Mouse (Mus musculus): ENCODE data around the gene Rnf167.

Gene Rnf167

DNA sequence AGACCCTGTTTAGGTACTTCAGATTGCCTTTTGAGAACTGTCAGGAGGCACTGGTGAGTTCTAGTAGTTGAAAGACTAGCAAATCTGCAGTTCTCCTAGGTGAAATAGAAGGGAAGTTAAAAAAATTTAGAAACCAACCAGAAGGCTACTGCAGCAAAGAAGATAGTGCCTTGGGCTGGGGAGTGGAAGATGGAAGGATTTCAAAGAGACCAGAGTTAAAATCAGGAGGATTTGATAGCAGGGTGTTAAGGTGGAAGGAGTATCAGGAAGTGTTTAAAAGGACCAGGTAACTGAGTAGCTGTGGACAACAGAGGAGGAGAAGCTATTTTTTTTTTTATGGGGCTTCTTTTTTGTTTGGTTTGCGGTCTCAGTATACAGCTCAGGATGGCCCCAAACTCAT is 9.3 kb upstream of the Rnf167 start:
- DNase-seq (ENCODE audit: low read depth, low spot score): no peak

GRCm38 (mm10) chr11:70638293-70638692 is 8.7 kb upstream of the Rnf167 start:
- no peak for DNase-seq (ENCODE audit: low read depth, low spot score)

DNA sequence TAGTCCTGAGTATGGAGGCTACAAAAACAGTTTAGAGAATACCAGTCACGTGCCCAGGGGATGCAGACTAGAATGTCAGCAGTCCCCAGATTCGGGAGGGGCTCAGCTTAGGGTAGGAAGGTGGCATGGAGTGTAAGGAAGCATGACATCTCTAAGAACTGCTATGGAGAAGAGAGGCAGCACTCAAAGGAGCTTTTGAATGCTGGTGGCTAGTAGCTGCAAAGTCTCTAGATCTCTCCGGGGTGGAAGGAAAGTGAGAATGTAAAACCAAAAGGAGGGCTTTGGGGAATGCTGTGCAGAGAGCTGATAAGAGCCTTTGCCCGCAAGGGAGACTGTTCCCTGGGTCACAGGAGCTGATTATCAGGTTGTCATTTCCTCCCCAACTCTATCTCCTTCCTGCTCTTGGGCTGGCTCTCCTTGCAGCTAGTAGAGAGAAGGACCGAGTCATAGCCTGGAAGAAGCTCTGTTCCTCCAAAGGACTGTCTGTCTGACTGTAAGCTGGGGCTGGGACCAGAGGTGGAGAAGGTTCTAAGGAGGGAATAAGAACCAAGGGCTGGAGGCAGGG is 8.2 kb upstream of the Rnf167 start, which contains the start of gene Gp1ba:
Gene Gp1ba (plus strand): TSS at position 409 of the 565 bp plus-strand sequence.
- no peak for DNase-seq (ENCODE audit: low read depth, low spot score)

DNA sequence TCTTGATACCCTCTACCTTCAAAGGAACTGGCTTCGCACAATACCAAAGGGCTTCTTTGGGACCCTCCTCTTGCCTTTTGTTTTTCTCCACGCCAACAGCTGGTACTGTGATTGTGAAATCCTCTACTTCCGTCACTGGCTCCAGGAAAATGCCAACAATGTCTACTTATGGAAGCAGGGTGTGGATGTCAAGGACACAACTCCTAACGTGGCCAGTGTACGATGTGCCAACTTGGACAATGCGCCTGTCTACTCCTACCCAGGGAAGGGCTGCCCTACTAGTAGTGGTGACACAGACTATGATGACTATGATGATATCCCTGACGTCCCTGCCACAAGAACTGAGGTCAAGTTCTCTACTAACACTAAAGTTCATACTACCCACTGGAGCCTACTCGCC is 7.1 kb upstream of the Rnf167 start:
- no peak for DNase-seq (ENCODE audit: low read depth, low spot score)

GRCm38 (mm10) chr11:70641241-70641640 is 5.8 kb upstream of the Rnf167 start:
- DNase-seq (ENCODE audit: low read depth, low spot score): no peak

DNA sequence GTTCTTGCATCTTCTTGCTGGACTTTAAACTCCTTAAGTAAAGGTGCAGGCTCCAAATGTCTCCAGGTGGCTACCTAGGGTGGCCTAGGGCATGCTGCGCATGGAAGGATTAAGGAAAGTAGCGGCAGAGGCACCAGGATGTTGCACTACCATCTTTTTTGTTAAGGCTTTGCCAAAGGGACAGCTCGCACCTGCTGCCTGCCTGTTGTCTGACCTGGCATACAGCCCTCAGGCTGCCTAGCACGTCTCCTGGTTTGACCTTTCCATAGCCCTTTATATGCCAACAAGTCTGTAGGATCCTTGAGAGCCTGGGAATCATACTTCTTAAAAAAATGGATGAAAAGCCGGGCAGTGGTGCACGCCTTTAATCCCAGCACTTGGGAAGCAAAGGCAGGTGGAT is 4.0 kb upstream of the Rnf167 start:
- no peak for DNase-seq (ENCODE audit: low read depth, low spot score)

DNA sequence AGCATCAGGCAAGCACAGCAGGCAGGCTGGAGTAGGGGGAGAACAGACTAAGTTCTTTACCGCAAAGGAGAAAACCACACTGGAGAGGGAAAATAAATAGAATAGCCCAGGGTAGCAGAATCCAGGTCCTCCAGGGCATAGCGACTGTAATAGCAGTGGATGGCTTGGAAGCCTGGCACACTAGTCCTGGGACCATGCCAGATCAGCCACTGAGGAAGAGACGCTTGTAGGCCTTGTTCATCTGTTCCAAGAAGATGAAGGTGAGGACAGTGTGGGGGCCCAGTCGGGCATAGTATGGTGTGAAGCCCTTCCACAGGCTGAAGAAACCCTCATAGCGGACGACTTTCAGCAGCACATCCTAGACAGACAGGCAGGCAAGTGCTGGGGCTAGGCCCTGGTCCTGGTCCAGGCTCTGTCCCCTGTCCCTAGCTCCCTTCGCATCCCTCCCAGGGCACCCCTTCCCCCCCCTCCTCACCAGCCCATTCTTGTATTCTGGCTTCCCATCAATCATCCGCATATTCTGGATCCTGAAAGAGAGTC is 2.4 kb upstream of the Rnf167 start:
- DNase-seq (ENCODE audit: low read depth, low spot score): no peak

DNA sequence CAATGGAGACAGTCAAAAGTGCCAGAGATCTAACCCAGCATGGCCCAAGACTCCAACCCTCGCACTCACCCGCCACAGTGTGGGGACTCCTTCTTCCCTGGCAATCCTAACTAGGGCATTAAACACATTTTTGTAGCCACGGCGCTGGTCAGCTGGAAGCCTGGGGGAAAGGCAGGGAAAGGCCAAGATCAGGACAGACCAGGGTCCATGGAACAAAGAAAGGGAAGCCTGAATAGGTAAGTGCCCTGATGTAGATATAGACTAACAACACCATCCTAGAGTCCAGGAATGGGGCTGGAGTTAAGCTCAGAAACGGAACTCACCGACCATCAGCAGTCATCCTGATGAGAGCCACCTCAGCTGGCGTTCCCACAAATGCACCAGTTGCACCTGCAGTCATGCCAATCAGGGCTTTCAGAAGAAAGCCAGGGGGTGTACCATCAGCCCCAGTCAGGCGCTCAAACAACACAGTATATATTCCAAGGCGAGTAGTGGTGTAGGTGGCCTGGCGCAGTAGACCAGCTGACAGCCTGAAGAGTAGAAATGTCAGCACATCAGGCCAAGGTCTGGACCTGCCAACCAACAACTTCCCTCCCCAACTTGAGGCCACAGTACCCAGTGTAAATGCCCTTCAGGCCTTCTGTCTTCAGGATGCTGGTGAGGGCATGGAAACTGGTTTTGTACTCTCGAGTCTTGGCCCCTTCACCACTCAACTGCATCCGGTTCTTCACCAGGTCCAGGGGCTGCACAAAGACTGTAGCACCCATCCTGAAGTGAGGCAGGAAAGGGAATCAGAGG is 1.4 kb upstream of the Rnf167 start:
- DNase-seq (ENCODE audit: low read depth, low spot score): no peak

- no peak for DNase-seq (ENCODE audit: low read depth, low spot score)
Measured at GRCm38 (mm10) chr11:70646259-70646555, 828 bp upstream of the Rnf167 start.

DNA sequence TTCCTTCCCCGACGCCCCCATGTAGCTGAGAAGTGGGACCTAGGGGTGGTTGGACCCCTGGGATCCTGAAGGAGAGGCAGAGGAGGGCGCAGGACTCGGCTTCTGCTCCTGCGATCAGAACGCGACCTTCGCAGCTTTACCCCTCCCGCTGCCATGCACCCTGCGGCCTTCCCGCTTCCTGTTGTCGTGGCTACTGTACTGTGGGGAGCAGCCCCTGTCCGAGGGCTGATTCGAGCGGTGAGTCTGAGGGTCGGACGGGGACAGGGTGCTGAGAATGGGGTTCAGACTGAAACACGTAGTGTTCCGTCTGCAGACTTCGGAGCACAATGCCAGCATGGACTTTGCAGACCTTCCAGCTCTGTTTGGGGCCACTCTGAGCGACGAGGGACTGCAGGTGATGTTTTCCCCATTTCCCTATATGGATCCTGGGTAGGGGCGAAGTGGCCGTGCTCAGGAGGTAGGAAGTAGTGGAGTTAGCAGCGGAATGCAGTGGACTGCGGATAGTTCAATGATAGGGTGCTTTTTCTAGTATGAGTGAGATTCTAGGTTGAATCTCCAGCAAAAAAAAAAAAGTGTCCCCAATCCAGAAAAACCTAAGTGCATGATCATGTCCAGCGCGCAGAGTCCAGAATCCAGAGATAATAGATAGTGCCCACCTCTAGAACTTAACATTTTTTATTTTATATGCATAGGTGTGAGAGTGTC is 833 bp downstream of the Rnf167 start:
- DNase-seq (ENCODE audit: low read depth, low spot score): no peak

DNA sequence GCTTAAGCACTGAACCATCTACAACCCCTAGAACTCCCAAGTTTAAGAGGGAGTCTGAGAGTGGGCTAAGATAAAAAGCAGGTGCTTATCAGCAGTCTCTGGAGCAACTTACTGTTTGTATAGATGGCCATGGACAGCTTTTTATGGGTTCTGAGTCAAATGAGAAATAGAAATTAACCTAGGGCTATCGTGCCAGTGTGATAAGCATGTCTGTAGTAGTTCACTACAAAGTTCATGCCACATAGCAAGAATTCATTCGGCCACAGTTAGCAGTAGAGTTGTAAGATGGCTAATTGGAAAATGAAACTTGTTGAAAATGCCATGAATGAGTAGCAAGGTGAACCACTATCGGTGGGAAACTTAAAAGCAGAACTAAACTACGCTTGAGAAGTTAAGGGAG is 1.5 kb downstream of the Rnf167 start:
- DNase-seq (ENCODE audit: low read depth, low spot score): no peak

DNA sequence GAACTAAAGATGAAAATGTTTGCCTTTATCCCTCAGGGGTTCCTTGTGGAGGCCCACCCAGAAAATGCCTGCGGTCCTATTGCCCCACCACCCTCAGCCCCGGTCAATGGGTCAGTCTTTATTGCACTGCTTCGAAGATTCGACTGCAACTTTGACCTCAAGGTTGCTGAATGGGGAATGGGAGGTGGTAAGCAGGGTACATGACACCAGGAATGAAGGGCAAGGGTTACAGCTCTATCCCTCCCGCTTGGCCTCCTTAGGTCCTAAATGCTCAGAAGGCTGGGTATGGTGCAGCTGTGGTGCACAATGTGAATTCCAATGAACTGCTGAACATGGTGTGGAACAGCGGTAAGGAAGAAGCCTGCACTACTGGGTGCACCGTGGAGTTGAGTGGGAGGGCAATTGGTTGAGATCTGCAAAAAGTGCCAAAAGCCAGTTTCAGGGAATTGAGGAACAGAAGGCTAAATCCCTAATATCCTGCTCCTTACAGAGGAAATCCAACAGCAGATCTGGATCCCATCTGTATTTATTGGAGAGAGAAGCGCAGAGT is 2.2 kb downstream of the Rnf167 start:
- no peak for DNase-seq (ENCODE audit: low read depth, low spot score)

- no peak for DNase-seq (ENCODE audit: low read depth, low spot score)
Measured at GRCm38 (mm10) chr11:70650322-70651175, 3.5 kb downstream of the Rnf167 start.

- DNase-seq (ENCODE audit: low read depth, low spot score): no peak
Measured at GRCm38 (mm10) chr11:70651391-70651790, 4.4 kb downstream of the Rnf167 start.

DNA sequence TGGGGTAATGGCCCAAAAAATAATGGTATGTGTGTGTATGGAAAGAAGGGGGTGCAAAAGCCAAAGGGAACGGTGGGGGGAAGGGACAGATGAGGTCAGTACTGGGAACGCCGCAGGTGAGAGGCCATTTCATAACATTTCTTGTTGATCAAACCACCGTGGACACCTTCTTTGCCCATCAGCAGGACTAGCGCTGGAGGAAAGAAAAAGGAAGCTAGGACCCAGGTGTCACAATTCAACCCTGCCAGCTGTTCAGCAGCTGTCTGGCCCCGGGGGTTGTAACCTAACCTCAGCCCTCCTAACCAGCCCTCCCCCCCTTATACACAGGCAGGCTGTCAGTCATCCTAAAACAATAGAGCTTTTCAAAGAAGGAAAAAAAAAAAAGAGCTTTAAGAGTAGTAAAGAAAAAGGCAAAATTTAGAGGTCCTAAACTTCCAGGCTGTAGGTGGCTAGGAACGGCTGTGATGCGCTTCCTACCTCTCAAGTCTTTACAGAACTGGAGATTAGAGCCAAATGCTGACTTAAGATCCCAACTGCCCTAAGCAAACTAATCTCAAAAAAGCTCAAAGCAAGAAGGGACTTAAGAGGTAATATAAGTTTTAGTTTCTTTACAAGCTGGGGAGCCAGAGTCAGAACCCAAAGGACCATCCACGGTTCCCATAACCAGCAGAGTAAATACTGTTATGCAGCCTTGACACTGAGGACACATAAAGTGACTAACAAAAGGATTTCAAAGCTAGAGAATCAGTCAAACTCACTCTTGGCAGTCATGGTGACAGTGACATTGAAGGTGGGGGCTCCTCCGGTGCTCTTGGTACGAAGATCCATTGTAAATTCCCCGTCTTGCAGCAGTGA is 5.2 kb downstream of the Rnf167 start:
- no peak for DNase-seq (ENCODE audit: low read depth, low spot score)

DNA sequence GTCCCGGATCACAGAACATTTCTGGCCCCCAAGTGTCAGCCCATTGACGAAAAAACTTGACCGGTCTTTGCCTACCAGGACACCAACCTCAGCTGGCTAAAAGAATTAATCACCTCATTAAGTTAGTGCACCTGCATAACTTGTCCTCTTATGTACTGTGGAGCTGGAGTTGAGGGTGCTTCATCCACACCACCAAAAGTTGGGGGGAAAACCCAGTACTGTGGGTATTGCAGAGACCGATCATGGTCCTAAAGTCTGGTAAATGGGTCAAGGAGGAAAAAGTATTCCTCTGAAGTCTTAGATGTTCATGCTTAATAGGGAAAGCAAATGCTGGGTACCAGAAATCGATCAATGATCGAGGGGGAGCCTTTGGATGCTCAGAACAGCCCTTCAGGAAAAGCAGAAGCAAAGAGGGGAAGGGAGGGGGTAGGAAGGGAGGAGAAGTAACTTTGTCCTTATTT is 5.9 kb downstream of the Rnf167 start:
- no peak for DNase-seq (ENCODE audit: low read depth, low spot score)

- no peak for DNase-seq (ENCODE audit: low read depth, low spot score)
Measured at GRCm38 (mm10) chr11:70653345-70654197, 6.5 kb downstream of the Rnf167 start.

DNA sequence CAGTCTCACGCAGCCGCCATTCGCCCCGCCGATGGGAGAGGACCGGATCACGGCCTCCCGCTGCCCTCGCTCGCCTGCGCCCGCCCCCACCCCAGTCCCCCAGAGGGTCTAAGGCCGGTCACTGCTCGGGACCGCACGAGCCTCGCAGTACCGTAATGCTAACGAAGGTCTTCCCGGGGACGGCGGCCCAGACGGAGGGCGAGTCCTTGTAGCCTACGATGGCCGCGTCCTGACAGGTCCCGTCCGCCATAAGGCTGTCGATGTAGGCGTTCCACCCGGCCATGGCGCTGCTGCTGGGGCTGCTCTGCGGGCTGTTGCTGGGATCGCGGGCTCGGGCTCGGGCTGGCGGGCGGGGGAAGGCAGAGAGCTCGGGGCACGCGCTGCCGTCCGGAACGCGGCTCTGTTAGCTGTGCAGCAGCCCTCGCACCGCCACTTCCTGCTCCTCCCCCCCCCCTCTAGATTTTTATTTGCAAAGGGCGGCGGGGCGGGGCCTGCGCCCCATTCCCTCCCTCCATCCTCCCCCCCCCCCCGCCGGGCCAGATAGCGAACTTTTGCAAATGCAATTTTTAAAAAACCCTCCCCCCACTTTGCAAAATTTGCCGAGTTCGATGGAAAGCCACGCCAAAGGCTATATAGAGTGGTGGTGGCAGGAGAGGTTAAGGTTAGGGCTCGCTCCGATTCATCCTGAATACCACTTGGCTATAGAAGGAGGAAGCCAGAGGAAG is 7.3 kb downstream of the Rnf167 start, which contains the start of gene Pfn1:
Gene Pfn1 (minus strand): TSS at position 447 of the 725 bp plus-strand sequence.
- DNase-seq (ENCODE audit: low read depth, low spot score): peak; percentile 80

Measured in skeletal muscle tissue, adult 2 months (tissue).